ENCODE assay signal across 9 mouse cellular contexts in the genomic region with DNA sequence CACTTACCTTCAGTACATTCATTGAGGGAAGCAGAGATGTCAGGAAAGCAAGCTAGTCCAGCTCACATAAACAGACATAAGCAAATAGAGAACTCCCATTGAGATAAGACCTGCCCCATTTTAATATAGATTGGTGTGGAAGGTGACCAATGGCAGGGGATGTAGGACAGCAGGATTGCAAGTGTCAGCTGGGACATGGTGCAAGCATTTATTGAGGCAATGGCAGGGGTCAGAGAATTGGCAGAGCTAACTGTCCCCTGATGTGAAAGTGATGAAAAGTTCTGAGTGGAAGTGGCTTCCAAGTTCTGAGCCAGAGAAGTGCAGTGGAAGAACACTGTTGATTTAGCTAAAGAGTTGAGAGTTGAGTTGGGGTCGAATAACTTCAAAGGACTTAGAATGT. TPM values are rescaled to one million over a fixed set of nuclear protein-coding genes. Genes with fewer than 3 reads are reported as not detected.
DNase-seq lines count a peak whose midpoint lies in the region; ATAC-seq and TF ChIP-seq lines count a peak whose summit lies in the region.
"Had no signal": no experiment of that assay in that cellular context is flagged by ENCODE, and none has a peak within 500 bp of the region (broad histone marks: within the 10 kb centered on the region; RNA-seq: fewer than 3 reads in every experiment).

A gene (minus strand): TSS at position 105 of the 400 bp plus-strand sequence.

- ATAC-seq in activated CD4-positive, CD25-positive, alpha-beta regulatory T cell, adult 4 months, result no peak
- no peak for ATAC-seq in hindbrain, embryonic 14.5 days (ENCODE audit: low FRiP score)
- no peak for ATAC-seq in megakaryocyte-erythroid progenitor cell, adult 5-6 weeks (replicated peaks; ENCODE audit: low FRiP score, low TSS enrichment, poor library complexity, severe bottlenecking)
- no peak for ATAC-seq in cerebellum, adult (ENCODE audit: insufficient number of reproducible peaks, low FRiP score, low TSS enrichment)

- no peak within 1 kb of the TSS for H3K9ac ChIP-seq in hindbrain, embryonic 14.5 days
- H3K9ac ChIP-seq: liver, embryonic 15.5 days had no signal

- TF ChIP-seq CTCF in kidney, adult 2 months (conservative IDR thresholded peaks at IDR 0.05; ENCODE audit: insufficient read depth, insufficient read length, low read depth, low read length), result no peak

- H3K27ac ChIP-seq in kidney, adult 2 months (ENCODE audit: insufficient read depth, low read depth, low read length), result no peak within 1 kb of the TSS
- H3K27ac ChIP-seq in hindbrain, embryonic 14.5 days, result no peak within 1 kb of the TSS
- H3K27ac ChIP-seq: liver, embryonic 15.5 days had no signal

- TF ChIP-seq POLR2A in kidney, adult 2 months (IDR thresholded peaks at IDR 0.05; ENCODE audit: low read depth, low read length), result no peak

- H3K4me3 ChIP-seq in kidney, adult 2 months (ENCODE audit: insufficient read depth, low read depth, low read length), result no peak within 1 kb of the TSS
- H3K4me3 ChIP-seq in hindbrain, embryonic 14.5 days (replicated peaks; ENCODE audit: low read length), result no peak within 1 kb of the TSS
- H3K4me3 ChIP-seq: liver, embryonic 15.5 days had no signal

- 88% methylated on average over 1 of the region's 1 CpGs for WGBS in kidney, adult 2 months
- WGBS in hindbrain, embryonic 14.5 days, result 94% methylated on average over 1 of the region's 1 CpGs

- no peak for DNase-seq in kidney, adult 2 months
- DNase-seq in kidney, postnatal 14 days, result no peak
- no peak for DNase-seq in gastrocnemius, adult 18-20 months (ENCODE audit: low spot score)
- no peak for DNase-seq in hindbrain, embryonic 14.5 days (ENCODE audit: low spot score)
- no peak for DNase-seq in kidney, postnatal 36 days

- no peaks in the 10 kb centered on the region for H3K36me3 ChIP-seq in kidney, adult 2 months (ENCODE audit: control insufficient read depth, insufficient read depth, low read length)
- no peaks in the 10 kb centered on the region for H3K36me3 ChIP-seq in hindbrain, embryonic 14.5 days (replicated peaks; ENCODE audit: control insufficient read depth, insufficient read depth)
- H3K36me3 ChIP-seq: liver, embryonic 15.5 days had no signal

- H3K27me3 ChIP-seq in kidney, adult 2 months (replicated peaks; ENCODE audit: control insufficient read depth, insufficient read depth, low read length), result no peaks in the 10 kb centered on the region
- H3K27me3 ChIP-seq in hindbrain, embryonic 14.5 days (ENCODE audit: control insufficient read depth, insufficient read depth, low read length), result no peaks in the 10 kb centered on the region
- H3K27me3 ChIP-seq: liver, embryonic 15.5 days had no signal

- H3K4me1 ChIP-seq in kidney, adult 2 months (ENCODE audit: control insufficient read depth, insufficient read depth, low read length), result peaks cover 3% of the 10 kb centered on the region
- H3K4me1 ChIP-seq in hindbrain, embryonic 14.5 days (replicated peaks; ENCODE audit: control insufficient read depth, insufficient read depth, low read length), result peaks cover 6% of the 10 kb centered on the region; the same call in 1 of the 2 replicates

- H3K9me3 ChIP-seq in hindbrain, embryonic 14.5 days (ENCODE audit: control insufficient read depth, low read length), result no peaks in the 10 kb centered on the region
- H3K9me3 ChIP-seq: liver, embryonic 15.5 days had no signal

- H3K4me2 ChIP-seq in hindbrain, embryonic 14.5 days (replicated peaks), result no peak within 1 kb of the TSS
- H3K4me2 ChIP-seq: liver, embryonic 15.5 days had no signal

RNA-seq across cellular contexts. Expression of the gene that starts here (rescaled TPM):
- 42.0 and 43.8 TPM in 2 replicates for polyA plus RNA-seq in kidney, adult 2 months (2012; rRNA removed)
- polyA plus RNA-seq in activated CD4-positive, CD25-positive, alpha-beta regulatory T cell, adult 4 months (2017; shearing (Covaris generic)), result 10 to 100 TPM; 33.8 to 36.0 TPM
- 10 to 100 TPM; 64.2 to 64.9 TPM for total RNA-seq in gastrocnemius, adult 18-20 months (2021)
- 25.9 and 29.9 TPM in 2 replicates for polyA plus RNA-seq in hindbrain, embryonic 14.5 days (2014; fragmentation: Nextera tagmentation; extraction: Ambion mirVana)
- total RNA-seq in megakaryocyte-erythroid progenitor cell, adult 5-6 weeks (2014; fragmentation: Nextera tagmentation), result 18.0 and 23.7 TPM in 2 replicates
- total RNA-seq in megakaryocyte-erythroid progenitor cell, adult 5-6 weeks (2017), result 11.0 and 20.4 TPM in 2 replicates
